Mouse (Mus musculus) layer of hippocampus, postnatal 36 days (tissue): ENCODE measurements around the gene Vps37d. TPM values are rescaled to one million over a fixed set of nuclear protein-coding genes. Genes with fewer than 3 reads are reported as not detected.

Experiments used
- DNase-seq, 2 experiments: peaks; one replicate each; pipeline ENCODE4 v3.0.0; 2022
- total RNA-seq, 2 experiments: library from RNA; stranded (reverse); gene quantifications; 2 replicates each; pipeline ENCODE4 v1.2.3; 2021

The Vps37d gene
- total RNA-seq = 10 to 100 TPM; 27.1 to 30.9 TPM

DNA sequence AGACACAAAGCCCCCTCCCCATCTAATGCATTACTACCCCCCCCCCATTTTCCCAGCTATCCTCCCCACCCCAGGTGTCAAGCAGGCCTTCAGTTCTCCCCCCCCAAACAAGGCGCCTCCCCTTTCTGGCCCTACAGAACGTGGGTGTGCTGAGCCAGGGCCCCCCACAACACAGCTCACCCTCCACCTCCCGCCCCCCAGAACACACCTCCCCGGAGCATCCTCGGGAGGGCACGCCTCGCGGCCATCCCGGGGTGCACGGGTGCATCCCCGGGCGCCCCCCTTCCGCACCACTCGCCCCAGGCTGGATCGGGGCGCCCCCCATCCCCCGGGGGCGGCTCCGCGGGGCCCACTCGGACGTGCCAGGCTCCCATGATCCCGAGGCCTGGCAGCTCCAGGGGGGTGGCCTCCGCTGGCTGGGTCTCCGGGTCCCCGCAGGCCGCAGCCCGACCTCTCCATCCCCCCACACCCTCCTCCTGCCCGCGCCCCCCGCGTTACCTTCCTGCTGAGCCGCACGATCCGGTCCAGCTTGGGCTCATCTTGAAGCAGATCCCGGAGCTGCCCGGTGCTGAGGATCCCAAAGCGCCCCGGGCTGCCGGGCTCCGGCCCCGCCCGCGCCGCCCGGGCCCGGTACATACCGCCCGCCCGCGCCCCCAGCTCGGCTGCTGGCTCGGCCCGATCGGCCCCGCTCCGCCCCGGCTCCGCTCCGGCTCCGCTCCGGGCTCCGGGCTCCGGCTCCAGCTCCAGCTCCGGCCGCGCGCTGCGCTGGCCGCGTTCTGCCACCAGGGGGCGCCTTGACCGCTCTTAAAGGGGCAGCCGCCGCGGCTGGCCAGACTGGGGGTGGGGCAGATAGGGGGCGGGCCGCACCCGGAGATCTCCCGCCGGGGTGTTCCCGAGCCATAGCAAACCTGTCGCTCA is at the start of gene Vps37d:
Gene Vps37d, minus strand, starts transcription at position 703 of the 918 bp plus-strand sequence.
- DNase-seq = peak; percentile 90 to 93

DNA sequence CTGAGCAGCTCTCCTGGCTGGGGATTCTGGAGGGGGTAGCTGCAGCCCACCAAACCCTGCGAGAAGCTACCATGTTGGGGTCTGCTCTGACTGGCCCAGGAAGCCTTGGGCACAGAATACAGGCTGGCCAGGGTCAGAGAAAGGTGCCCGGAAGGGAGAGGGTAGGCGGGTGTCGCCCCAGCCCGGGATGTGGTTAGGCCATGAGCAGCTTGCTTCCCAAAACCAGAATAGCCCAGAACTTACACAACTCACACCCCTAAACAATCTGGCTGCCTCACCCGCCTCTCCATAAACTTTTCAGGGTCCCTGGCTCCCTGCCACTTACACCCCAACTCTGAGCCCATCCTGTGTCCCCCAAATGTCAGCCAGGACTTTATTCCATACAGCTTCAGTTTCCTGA is 49.6 kb upstream of the Vps37d start:
- no peak for DNase-seq

DNA sequence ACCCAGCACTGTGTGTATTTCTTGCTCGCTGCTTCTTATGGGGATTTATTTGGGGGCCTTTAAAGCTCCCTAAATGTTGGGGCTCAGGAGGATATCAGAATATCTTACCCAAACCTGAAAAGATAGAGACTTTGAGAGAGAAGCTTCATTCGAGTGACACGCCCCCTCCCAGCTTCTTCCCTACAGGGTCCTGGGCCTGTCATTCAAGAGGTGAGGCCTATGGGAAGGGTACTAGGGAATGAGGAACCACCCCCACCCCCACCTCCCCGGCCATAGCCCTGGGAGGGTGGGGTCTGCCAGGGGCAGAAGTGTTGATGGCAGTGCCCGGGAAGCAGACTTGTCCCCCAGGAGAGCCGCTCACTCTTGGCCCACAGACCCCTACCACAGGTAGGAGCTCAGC is 48.1 kb upstream of the Vps37d start:
- DNase-seq = peak in 1 of 2 experiments; percentile 19

GRCm38 (mm10) chr5:135120753-135121152 is 42.7 kb upstream of the Vps37d start:
- DNase-seq = no peak

GRCm38 (mm10) chr5:135118589-135119081 is 40.6 kb upstream of the Vps37d start:
- peak; percentile 45 to 50 for DNase-seq

GRCm38 (mm10) chr5:135115241-135115640 is 37.2 kb upstream of the Vps37d start:
- no peak for DNase-seq

DNA sequence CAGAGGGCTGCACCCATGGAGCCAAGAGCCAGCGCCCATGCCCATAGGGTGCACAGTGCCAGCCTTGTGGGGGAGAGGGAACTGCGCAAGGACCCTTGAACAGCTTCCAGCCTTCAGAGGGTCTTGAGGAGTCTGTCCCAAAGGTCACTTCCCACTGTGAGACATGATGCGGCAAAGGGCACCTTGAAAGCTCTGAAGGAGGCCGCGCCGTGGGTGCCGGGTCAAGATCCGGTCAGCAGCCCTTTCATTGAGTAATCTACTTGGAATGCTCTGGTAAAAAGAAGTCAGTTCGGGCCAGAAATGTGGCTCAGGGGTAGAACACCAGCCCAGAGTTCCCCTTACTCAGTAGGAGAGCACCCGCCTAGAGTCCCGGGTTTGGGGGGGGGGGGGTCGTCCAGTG is 35.7 kb upstream of the Vps37d start:
- DNase-seq = no peak

DNA sequence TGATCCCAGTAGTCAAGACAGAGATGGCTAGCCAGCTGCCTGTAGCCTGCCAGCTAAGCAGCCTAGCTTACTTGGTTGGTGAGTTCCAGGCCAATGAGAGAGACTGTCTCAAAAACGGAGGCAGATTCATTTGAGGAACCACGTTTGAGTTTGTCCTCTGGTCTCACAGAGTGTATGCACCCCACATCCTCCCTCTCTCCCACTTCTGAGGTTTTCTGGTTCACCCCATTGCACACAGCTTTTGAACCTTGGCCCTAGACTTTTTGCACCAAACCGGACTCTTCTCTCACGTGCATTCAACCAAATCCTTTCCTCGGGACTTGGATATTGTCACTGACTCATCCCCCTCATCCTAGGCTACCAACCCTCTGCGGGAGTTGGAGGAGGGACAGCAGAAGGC is 31.9 kb upstream of the Vps37d start:
- no peak for DNase-seq

DNA sequence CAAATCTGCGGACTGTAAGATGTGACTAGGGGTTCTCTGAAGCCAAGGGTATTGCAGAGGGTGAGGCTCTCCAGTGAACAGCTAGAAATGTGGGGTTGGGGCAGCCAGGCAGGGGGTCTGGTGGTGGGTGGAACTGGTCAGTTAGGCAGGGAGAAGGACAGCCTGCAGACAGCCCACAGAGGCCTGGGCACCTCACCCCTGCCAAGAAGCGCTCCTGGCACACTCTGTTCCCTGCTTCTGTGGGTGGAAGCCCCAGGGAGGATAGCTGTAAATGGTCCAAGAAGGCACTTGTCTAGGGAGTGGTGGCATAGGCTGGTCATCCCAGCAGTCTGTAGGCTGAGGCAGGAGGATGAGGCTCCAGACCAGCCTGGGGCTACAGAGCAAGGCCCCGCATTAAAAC is 31.4 kb upstream of the Vps37d start:
- DNase-seq = no peak

- no peak for DNase-seq
Measured at GRCm38 (mm10) chr5:135109017-135109416, 31.0 kb upstream of the Vps37d start.

DNA sequence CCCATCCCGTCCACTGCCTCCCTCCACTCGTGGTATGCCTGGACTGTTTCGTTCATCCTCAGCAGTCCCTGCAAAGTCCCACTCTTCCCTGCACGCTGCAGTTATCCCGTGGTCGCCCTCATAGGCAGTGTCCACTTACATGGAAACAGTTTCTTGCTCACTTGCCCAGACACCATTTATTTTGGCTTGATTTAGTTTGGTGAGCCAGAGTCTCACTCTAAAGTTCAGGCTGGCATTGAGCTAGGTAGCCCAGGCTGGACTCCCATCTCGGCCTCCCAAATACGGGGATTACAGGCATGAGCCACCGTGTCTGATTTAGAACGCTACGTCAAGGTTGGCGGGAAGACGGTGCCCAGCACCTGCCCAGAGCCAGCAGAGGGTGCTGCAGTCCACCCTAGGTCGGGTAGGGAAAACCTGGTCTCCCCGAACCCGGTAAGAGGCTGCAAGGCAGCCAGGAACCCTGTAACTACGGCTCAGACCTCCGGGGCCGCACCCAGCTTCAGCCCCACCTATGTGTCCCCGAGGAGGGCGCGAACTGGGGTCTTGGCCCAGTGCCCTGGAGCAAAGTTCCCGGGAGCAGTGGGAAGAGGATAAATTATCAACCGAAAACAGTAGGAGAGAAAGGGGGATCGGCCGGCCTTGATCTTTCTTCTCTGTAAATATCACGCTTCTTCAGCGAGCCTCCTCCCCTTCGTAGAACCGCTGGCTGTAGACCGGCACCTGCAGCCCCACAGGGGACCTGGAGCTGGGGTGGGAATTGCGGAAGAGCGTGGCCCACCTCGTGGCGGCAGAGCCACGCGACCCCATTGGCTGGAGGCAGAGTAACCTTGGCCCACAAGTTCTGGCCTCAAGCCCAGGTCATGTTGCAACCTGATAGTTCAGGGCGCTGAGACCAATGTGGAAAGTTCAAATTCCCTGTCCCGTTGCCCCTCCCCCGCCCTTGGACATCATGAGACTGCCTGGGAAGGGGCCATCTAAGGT is 29.7 kb upstream of the Vps37d start:
- DNase-seq = no peak

GRCm38 (mm10) chr5:135106758-135107256 is 28.7 kb upstream of the Vps37d start:
- peak in 1 of 2 experiments; percentile 37 for DNase-seq

GRCm38 (mm10) chr5:135103999-135104660 is 26.1 kb upstream of the Vps37d start:
- DNase-seq = no peak

GRCm38 (mm10) chr5:135100981-135101380 is 22.9 kb upstream of the Vps37d start:
- DNase-seq = no peak

- DNase-seq = no peak
Measured at GRCm38 (mm10) chr5:135089653-135090052, 11.6 kb upstream of the Vps37d start, which contains the start of gene Mlxipl. Mlxipl (plus strand) TSS chr5:135089890.

DNA sequence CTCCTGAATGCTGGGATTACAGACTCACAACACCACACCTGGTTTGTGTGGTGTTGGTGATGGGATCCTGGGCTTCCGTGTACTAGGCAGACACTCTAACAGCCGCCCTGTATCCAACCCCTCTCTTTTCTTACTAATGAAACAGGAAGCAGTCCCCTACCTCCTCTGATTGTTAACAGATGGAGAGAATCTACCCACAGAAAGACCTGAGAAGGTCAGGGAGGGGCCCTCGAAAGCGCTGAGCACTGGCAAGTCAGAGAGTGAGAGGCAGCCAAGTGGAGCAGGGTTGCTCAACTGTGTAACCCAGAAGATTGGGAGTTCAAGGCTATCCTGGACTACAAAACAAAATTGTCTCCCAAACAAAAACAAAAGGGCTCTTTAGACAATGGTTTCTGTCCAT is 8.8 kb upstream of the Vps37d start:
- no peak for DNase-seq

DNA sequence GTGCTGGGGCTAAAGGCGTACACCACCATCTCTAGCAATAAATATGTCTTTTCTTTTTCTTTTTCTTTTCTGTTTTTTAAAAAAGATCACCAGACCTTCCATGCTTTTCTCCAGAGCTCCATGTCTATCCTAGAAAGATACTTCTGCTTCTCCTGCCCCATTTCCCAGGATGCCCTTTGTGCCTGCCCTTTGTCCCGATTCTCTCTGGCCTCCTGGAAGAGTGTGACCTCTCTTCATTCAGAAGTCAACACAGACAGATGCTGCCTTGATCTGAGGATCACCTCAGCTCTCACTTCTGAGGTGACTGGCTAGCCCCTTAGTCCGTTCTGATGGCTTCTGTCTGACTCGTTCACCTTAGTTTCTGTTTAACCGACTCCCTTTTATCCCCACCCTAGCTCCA is 2.5 kb upstream of the Vps37d start:
- no peak for DNase-seq

- DNase-seq = no peak
Measured at GRCm38 (mm10) chr5:135079578-135079977, 1.5 kb upstream of the Vps37d start.

GRCm38 (mm10) chr5:135078482-135078810 is 380 bp upstream of the Vps37d start:
- DNase-seq = no peak

GRCm38 (mm10) chr5:135076931-135077505 is 1.0 kb downstream of the Vps37d start:
- peak; percentile 46 to 57 for DNase-seq

DNA sequence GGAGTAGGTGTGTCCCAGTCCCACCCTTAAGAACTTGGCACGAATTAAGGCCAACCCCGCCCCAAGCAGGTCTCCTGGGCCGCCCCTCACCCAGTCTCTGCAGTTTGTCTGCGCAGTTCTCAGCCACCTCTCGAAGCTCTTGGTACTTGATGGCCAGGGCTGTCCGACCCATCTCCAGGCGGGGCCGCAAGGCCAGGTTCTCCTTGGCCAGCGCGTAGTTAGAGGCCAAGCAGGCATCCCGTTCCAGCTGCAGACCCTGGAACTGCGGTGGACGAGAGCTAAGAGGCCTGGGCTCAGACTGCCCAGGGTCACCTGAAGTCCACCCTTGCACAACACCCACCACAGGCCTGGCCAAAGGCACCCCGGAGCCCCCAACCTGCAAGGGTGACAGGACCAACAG is 1.7 kb downstream of the Vps37d start:
- no peak for DNase-seq

GRCm38 (mm10) chr5:135075655-135076054 is 2.4 kb downstream of the Vps37d start:
- no peak for DNase-seq
